Comparison of ENCODE assay signal across 7 mouse cellular contexts in the genomic region with DNA sequence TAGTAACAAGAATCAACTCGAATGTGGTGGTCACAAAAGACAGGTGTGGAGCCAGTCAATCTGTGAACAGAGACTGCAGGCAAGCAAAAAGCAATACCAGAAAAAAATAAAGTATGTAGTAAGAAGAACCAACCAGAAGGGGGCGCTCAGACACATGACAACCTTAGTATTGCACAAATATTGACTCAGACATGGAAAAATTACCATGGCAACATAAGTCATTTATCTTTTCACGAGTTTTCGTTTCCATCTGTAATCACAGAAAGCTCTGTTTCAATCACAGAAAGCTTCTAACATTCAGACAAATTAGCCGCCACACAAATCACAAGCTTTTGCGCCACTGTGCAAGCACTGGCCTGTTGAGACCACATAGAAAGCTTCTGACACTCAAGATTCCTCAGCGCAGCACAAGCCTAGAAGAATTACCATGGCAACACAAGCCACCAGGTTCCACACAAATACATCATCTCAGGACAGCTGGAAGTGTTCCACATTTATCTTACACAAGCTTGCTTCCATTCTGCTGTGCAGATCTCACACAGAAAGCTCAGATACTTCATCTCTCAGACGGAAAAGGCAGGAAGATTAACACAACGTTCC. TPM values are rescaled to one million over a fixed set of nuclear protein-coding genes. Genes with fewer than 3 reads are reported as not detected.
DNase-seq lines count a peak whose midpoint lies in the region; ATAC-seq and TF ChIP-seq lines count a peak whose summit lies in the region.

No protein-coding gene starts in this region.

- no peaks in the 10 kb centered on the region for H3K36me3 ChIP-seq in liver, embryonic 12.5 days
- H3K36me3 ChIP-seq in hindbrain, embryonic 12.5 days = no peaks in the 10 kb centered on the region
- no peaks in the 10 kb centered on the region for H3K36me3 ChIP-seq in liver, postnatal 0 days (replicated peaks; ENCODE audit: insufficient read depth, low read length)

- ATAC-seq in liver, embryonic 12.5 days = no peak
- ATAC-seq in hindbrain, embryonic 12.5 days (ENCODE audit: low FRiP score) = peak; percentile 68
- no peak for ATAC-seq in liver, postnatal 0 days

- peak; percentile 47 for TF ChIP-seq CTCF in liver, postnatal 0 days (IDR thresholded peaks at IDR 0.05; ENCODE audit: low read depth)

- TF ChIP-seq EP300 in liver, postnatal 0 days (IDR thresholded peaks at IDR 0.05; ENCODE audit: low read depth) = no peak

- H3K4me3 ChIP-seq in liver, embryonic 12.5 days = no peak overlapping the region
- H3K4me3 ChIP-seq in hindbrain, embryonic 12.5 days = no peak overlapping the region
- H3K4me3 ChIP-seq in liver, postnatal 0 days (ENCODE audit: low read depth, low read length) = no peak overlapping the region

- DNase-seq in liver = peak; percentile 3
- DNase-seq in MN1 (ENCODE audit: low spot score) = peak; percentile 42
- peak; percentile 37 for DNase-seq in brain, embryonic 18.5 days (ENCODE audit: low read depth, low spot score)
- DNase-seq in liver, postnatal 0 days = peak; percentile 15
- peak; percentile 21 for DNase-seq in thymus, postnatal 4 days

- no peaks in the 10 kb centered on the region for H3K4me1 ChIP-seq in liver, embryonic 12.5 days
- H3K4me1 ChIP-seq in hindbrain, embryonic 12.5 days = no peaks in the 10 kb centered on the region
- no peaks in the 10 kb centered on the region for H3K4me1 ChIP-seq in liver, postnatal 0 days (ENCODE audit: insufficient read depth)

- H3K27me3 ChIP-seq in liver, embryonic 12.5 days (replicated peaks) = no peaks in the 10 kb centered on the region
- H3K27me3 ChIP-seq in hindbrain, embryonic 12.5 days = no peaks in the 10 kb centered on the region
- H3K27me3 ChIP-seq in liver, postnatal 0 days (ENCODE audit: insufficient read depth, low read length) = no peaks in the 10 kb centered on the region

- no peaks in the 10 kb centered on the region for H3K9me3 ChIP-seq in liver, embryonic 12.5 days (replicated peaks)
- no peaks in the 10 kb centered on the region for H3K9me3 ChIP-seq in hindbrain, embryonic 12.5 days (replicated peaks)
- no peaks in the 10 kb centered on the region; the same call in 1 of the 2 replicates for H3K9me3 ChIP-seq in liver, postnatal 0 days (ENCODE audit: low read length)

- no peak overlapping the region for H3K27ac ChIP-seq in liver, embryonic 12.5 days
- H3K27ac ChIP-seq in hindbrain, embryonic 12.5 days = no peak overlapping the region
- H3K27ac ChIP-seq in liver, postnatal 0 days (ENCODE audit: low read depth) = no peak overlapping the region

- no peak overlapping the region for H3K4me2 ChIP-seq in liver, embryonic 12.5 days
- H3K4me2 ChIP-seq in hindbrain, embryonic 12.5 days (replicated peaks) = no peak overlapping the region
- H3K4me2 ChIP-seq in liver, postnatal 0 days (ENCODE audit: low read depth, low read length) = no peak overlapping the region

- H3K9ac ChIP-seq in liver, embryonic 12.5 days = no peak overlapping the region
- H3K9ac ChIP-seq in hindbrain, embryonic 12.5 days = no peak overlapping the region
- no peak overlapping the region for H3K9ac ChIP-seq in liver, postnatal 0 days (replicated peaks)

- 44% methylated on average over 9 of the region's 9 CpGs for WGBS in liver, embryonic 12.5 days (ENCODE audit: insufficient replicate concordance)
- 48% methylated on average over 9 of the region's 9 CpGs for WGBS in hindbrain, embryonic 12.5 days
- 45% methylated on average over 9 of the region's 9 CpGs for WGBS in liver, postnatal 0 days (ENCODE audit: insufficient replicate concordance)

RNA-seq across cellular contexts. Expression of a gene that starts 24.8 kb away (rescaled TPM):
- polyA plus RNA-seq in liver, embryonic 12.5 days (2016; fragmentation: Nextera tagmentation; extraction: Ambion mirVana) = not detected in 2 replicates
- polyA plus RNA-seq in hindbrain, embryonic 12.5 days (2016; fragmentation: Nextera tagmentation; extraction: Ambion mirVana) = not detected in 2 replicates
- not detected in 2 replicates for polyA plus RNA-seq in liver, postnatal 0 days (2015; fragmentation: Nextera tagmentation; extraction: Ambion mirVana)

RNA-seq across cellular contexts. Expression of a gene that starts 41.3 kb away (rescaled TPM):
- polyA plus RNA-seq in liver, embryonic 12.5 days (2016; fragmentation: Nextera tagmentation; extraction: Ambion mirVana) = not detected in 2 replicates
- not detected in 2 replicates for polyA plus RNA-seq in hindbrain, embryonic 12.5 days (2016; fragmentation: Nextera tagmentation; extraction: Ambion mirVana)
- polyA plus RNA-seq in liver, postnatal 0 days (2015; fragmentation: Nextera tagmentation; extraction: Ambion mirVana) = not detected in 2 replicates

RNA-seq across cellular contexts. Expression of a gene that starts 53.7 kb away (rescaled TPM):
- not detected in 2 replicates for polyA plus RNA-seq in liver, embryonic 12.5 days (2016; fragmentation: Nextera tagmentation; extraction: Ambion mirVana)
- not detected in 2 replicates for polyA plus RNA-seq in hindbrain, embryonic 12.5 days (2016; fragmentation: Nextera tagmentation; extraction: Ambion mirVana)
- 0.16 and 0.17 TPM in 2 replicates for polyA plus RNA-seq in liver, postnatal 0 days (2015; fragmentation: Nextera tagmentation; extraction: Ambion mirVana)
